Mouse (Mus musculus): ENCODE data around the gene Ccdc28b.
A peak's percentile ranks its signal among the peaks of the same experiment; 100 is the strongest.

Ccdc28b gene

DNA sequence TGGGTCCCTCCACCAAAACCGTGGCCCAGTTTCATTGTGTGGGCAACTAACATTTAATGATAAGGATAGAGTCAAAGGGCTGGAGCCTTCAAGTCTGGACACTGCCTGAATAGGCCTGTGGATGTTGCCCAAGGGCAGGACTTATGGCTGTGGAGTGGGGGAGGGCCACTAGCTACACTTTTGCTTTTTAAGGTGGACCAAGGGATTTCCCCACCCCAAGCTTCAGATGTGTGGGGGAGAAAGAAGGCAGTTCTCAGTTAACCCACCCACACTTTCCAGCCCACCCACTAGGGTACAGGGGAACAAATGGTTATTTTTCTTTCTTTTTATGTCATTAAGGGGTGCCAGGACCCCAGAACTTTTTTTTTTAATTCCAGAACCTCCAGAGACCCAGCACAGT, 39.4 kb downstream of the Ccdc28b start:
- DNase-seq = peak; percentile 30

- no peak for DNase-seq
These were observed 41.5 kb downstream of the Ccdc28b start for GRCm38 (mm10) chr4:129582251-129582650.

DNA sequence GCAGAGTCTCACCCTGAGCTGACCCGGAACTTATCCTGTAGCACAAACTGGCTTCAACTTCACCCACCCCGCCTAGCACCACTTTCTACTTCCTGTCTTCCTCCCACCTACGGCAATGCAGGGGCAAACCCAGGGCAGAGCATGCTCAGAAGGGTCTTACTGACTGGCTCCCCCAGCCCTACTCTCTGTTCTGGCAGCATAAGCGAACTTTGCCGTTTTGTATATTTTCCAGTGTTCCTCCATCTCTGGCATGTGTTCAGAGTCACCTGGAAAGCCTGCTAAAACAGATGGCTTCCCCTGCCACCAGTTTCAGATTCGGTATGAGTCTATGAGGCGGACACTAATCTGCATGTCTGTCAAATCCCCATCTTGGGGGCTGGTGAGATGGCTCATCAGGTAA, 43.4 kb downstream of the Ccdc28b start:
- DNase-seq = no peak

- no peak for DNase-seq
These were observed 45.3 kb downstream of the Ccdc28b start, which contains the start of gene Fam167b for GRCm38 (mm10) chr4:129578466-129578865. Fam167b (minus strand) TSS chr4:129578549.

DNA sequence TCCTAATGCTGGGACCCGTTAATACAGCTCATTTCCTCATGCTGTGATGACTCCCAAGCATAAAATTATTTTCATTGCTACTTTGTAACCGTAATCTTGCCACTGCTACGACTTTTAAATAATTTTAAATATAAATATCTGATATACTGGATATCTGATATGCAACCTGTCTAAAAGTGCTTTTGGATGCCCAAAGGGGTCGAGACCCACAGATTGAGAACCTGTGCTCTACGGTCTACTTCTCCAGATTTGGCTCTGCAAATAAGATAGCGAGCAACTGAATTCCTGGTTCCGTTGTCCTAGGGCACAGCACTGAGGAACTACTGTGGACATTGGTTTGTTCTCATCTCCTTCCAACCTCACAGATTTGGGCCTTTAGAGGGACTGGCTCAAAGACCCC, 46.1 kb downstream of the Ccdc28b start:
- no peak for DNase-seq

DNA sequence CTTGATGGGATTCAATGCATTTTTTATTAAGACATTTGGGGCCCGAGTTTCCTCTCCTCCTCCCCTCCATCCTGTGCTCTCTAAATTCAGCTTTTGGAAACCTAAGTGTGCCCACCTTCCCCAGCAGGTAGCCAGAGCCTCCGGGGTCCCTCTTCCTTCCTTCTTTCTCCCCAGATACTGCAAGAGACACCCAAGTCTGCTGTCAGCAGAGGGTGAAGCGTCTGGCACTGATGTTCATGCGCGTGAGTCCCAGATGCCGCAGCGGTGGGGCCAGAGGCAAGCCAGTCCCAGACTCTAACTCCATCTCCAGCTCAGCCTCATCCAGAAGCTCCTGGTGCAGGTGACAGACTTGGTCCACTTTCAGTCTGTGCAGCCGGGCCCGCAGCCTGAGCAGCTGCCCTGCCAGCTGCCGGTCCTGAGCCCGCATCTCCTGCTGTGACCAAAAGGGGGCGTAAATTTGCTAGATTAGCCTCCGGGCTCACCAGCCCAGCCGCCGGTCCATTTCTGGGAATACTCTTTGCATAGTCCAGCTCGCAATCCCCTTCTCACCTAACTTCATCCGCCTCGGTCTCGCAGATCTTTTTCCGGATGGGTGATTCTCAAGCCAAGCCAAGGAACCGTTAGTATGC, 46.8 kb downstream of the Ccdc28b start:
- DNase-seq = peak; percentile 86

DNA sequence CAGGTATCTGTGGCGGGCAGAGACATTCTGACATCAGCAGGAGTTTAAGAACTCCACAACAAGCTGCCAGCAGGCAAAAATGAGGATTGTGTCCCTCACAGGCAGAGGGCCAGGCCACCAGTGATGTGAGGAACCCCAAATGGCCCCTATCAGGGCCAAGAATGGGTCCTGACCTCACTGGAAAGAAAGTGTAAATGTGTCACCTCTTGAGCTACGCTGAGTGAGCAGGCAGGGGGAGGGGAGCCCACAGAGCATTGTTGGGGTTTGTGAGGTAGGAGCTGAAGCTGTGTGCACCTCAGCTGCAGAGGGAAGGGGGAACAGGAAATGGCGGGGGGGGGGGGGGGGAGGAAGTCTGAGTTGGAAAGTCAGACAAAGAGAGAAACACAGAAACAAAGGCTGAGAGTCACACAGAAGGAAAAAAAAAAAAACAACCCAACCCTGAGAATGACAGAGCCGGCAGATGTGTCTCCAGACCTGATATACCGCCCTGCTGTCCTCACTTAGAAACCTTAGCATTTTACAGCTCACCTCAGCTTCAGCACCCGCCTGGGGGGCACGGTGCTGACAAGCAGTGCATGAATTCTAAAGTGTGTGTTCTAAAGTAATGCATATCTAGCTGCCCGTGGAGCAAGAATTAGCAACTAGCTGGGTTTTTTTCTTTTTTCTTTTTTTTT, 48.4 kb downstream of the Ccdc28b start:
- peak; percentile 21 for DNase-seq

DNA sequence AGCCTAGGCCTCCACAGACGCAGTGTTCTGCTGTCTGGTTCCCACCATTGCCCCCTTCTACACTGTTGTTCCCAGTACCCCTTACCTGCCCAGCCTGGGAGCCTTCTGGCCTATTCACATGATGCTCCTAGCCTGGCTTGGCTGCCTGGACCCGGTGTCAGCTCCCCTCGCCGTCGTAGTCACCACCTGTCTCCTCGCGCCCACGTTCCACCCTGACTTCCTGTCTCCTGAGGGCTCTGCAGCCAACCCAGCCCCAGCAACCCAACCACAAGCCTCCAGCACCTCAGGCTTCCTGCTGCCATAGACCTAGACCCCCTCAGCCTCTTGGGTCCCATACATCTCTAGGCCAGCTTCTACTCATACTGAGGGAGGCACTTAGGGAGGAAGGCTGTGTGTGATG, 50.3 kb downstream of the Ccdc28b start, which contains the start of gene Lck:
TSS of gene Lck (minus strand) at position 212 of the 400 bp plus-strand sequence.
- no peak for DNase-seq

- DNase-seq = no peak
These were observed 50.7 kb downstream of the Ccdc28b start for GRCm38 (mm10) chr4:129573093-129573370.

DNA sequence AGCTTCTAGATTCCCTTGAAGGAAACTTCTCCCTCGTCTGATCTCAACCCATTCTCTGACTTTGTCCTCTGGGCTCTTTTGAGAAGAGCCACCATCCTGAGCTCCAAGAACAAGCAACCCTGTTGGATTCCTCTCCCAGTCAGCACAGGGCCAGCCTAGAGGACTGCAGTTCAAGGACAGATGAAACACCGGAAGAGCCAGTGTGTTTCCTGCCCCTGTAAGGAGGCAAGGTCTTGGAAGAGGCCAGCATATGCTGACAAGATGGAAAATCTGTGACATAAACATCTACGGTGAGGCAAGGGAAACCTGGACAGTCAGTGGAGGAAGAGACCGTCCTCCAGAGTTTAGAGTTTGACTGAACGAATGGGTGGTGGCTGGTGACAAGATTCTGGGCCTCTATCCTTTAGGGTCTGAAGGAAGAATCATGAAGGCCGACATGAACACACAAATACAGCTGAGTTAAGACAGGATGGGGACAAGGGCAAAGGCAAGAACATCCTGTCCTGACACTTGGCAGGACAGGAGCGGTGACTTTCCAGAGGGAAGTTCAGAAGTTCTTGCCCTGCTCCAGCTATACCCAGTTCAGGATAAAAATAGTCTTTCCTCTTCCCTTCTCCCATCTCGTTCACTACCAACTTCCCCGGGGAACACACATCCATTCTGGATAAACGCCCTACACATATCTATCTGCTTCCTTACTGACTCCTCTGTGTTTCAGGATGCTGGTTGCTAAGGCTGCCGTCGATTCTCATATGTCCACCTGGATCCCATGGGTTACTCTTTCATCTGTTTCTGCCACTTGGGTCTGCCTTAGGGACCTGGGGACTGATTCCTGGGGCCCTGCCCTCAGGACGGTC, 51.3 kb downstream of the Ccdc28b start:
- DNase-seq = no peak

GRCm38 (mm10) chr4:129571551-129572084, 52.1 kb downstream of the Ccdc28b start:
- DNase-seq = no peak

- DNase-seq = no peak
These were observed 53.7 kb downstream of the Ccdc28b start for GRCm38 (mm10) chr4:129570028-129570427.

Data from embryo, embryonic 11 days (tissue).